Mouse (Mus musculus): ENCODE measurements at regions not wholly inside any gene's neighbourhood (a gene's known extent, or its start where the extent isn't known, plus 50 kb on each side); places are given as distances from the start of the nearest gene placed in this dataset.
"Not testable (repeated sequence)": the region's sequence is repeated elsewhere in the genome, so short reads cannot be mapped to it uniquely, and the experiment has no call there.

DNA sequence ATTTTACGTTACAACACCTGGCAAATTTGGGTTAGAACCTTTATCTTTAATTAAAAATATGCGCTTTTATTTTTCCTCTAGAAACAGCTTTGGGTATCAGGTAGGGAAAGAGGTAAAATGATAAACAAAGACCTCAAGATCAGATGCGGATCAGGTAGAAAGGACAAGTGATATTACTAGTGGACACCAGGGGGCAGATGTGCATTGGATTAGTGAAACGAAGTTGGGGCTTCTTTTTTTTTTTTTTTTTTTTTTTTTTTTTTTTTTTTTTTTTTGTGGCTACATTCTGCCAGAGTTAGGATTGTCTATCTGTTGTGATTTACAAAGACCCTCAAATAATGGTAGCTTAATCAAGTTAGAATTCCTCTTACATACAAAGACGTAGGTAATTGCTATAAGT lies 153.8 kb downstream of the Cd109 start:
- no peak for DNase-seq

DNA sequence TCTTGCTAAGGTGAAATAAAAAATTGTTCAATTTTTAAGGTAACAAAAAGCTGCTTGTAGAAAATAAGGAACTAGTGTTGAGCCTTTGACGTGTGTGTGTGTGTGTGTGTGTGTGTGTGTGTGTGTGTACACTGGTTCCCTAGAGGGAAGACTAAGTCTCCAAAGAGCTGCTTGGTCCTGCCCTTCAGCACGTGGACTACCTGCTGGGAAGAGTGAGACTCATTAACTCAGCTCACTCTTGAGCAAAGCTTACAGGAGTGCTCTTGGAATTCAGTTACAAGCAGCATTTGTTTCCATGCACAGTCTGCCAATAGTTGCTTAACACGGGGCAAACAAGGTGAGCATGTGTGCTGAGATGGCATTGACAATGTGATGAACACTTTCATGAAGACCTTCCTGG lies 158.6 kb downstream of the Cd109 start:
- no peak for DNase-seq

DNA sequence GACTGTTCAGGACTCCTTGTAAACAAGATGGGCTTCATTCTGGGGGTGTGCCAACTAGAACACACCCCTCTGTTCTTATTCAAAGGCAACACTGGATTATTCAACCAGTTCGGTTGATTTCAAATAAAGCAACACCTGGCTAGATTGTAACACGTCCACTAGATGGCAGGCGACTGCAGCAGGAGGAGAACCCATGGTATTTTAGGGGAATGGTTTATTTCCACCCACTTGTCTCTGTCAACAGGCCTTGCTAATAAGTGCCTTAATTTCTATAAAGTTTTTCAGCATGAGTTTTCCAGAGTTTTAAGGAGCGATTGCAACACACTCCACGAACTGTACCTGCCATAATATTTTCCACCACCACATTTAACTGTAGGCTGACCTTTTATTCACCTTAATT lies 160.1 kb downstream of the Cd109 start:
- DNase-seq: peak; percentile 6 to 24

DNA sequence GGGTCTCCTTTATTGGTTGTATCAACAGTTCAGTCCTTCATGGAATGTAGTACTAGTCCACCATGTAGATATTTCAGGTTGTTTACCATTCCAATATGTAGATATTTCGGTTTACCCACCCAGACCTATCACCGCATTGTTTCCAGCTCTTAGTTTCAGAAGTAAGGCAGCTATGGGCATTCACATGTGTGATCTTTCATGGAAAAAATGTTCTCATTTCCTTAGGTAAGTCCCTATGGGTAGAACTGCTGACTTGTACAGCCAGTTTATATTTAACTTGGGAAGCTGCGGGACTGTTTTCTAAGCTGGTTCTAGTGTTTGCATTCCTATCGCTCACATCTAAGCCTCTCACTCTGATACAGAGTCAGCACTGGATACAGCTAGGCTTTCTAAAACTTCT lies 165.2 kb downstream of the Cd109 start:
- DNase-seq: no peak

- DNase-seq: no peak
Measured at GRCm38 (mm10) chr9:78782297-78782696, 167.0 kb downstream of the Cd109 start.

GRCm38 (mm10) chr9:78782860-78783259 lies 167.5 kb downstream of the Cd109 start:
- no peak for DNase-seq

DNA sequence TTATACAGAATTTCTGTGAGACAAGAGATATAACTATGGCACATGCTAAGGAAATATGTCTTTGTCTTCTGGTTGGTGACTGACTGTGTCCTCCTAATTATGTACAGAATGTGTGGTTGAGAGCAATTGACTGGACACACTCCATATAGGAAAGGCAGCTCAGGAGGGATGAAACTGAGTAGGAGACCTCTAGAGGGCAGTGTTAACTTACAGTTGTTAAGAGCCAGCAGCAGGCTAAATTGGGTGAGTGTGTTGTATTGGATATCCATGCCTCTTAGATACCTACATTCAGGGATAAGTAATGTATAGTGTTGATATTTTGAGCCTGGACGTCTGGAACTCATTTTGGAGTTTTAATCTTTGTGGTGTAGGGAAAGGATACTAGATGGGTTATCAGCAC lies 172.5 kb downstream of the Cd109 start:
- no peak for DNase-seq

DNA sequence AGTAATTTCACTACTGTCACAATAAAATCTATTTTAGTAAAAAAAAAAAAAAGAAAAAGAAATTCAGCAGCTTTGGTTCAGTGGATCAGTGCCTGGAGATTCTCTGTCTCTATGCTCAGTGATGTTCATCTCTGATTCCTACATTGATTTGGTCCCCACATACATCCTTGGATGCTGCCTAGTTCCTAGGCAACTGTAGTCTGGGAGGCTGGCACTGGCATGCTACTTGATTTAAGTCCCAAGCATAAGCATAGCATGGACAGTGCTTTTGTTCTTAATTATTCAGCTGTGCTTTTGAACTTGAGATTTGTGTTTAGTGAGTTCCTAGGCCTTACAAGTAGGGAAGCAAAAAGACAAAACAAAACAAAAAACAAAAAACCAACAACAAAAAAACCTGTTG lies 174.4 kb downstream of the Cd109 start:
- DNase-seq: no peak

DNA sequence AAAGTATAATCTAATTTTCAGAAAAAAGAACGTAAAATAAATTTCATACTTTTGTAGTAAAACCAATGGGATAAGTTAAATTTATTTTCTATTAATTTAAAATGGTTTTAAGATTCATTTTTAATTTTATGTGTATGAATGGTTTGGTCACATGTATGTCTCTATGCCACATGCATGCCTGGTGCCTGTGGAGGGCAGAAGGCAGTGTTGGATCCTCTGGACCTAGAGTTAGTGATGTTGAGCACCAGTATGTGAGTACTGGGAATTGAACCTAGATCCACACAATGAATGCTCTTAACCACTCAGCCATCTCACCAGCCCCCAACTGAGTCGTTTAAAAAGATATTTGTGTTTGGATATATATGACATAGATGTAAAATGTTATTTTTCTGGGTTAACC lies 174.8 kb downstream of the Cd109 start:
- DNase-seq: no peak

DNA sequence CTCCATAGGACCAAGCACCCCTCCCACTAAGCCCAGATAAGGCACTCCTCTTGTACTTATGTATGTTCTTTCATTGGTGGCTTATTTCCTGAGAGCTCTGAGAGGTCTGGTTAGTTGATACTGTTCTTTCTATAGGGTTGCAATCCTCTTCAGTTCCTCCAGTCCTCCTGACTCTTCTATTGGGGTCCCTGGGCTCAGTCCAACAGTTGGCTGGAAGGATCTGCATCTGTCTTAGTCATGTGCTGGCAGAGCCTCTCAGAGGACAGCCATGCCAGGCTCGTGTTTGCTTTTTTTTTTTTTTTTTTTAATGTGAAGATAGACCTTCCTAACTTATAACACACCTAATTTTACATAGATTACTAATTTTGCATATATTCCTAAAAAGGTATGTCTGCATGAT lies 180.5 kb downstream of the Cd109 start:
- DNase-seq: no peak

GRCm38 (mm10) chr9:78817221-78817620 lies 201.9 kb downstream of the Cd109 start:
- no peak for DNase-seq

DNA sequence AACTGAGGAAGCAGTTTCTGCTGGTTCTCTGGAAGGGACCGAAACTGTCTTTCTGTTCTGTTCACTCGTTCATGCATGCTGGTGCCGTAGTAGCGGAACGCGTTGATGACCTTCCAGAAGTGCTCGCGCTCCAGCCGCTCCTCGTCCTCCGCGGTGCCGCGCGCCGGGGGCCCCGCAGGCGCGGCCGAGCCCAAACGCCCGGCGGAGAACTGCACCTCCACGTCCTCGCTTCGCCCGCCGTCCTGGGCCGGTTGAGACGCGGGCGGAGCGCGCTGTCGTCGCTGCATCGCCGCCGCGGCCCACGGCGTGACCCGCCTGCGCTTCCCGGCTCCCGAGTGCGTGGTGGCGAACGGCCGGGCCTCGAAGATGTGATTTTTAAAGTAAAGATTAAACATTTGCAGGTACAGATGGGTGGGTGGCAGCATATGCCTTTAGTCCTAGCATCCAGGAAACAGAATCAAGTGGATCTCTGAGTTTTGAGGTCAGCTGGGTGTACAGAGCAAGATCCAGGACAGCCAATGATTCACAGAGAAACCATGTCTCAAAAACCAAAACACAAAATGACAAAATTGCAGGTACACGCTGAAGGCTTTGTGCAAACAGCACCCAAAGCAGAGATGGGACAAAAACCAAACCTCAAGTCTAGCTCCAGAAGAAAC lies 206.3 kb downstream of the Cd109 start:
- not testable (repeated sequence) for DNase-seq

DNA sequence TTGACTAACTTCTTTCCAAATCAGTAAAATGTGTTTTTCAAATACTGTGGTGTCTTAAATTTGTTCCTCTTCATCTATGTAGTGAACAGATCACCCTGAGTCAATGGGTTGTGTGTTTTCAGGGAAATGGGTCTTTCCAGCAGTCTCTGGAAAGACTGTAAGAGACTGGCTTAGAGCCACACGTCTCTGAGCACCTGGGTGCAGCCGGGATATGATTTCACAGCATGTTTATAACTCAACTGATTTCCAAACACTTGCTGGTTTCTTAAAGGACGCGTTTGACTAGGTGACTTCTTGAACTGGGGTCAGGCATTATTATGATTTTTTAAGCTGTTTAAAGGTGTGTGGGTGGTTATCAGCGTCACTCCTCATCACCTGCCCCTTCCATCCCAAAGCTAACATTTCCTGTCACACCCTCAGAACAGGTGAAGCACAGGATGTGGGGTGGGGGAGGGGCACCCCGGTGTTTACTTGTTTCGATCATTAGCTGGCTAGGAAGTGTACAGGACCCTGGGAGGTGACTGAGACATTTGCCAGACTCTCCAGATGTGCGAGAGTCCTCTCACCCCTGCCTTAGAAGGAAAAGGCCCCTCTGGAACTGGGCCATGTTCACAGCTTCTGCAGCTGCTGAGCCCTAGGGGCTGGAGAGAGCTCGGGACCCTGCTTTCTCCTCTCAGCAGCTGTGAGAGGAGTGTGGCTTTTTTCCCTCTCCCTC lies 229.8 kb downstream of the Cd109 start:
- DNase-seq: no peak

DNA sequence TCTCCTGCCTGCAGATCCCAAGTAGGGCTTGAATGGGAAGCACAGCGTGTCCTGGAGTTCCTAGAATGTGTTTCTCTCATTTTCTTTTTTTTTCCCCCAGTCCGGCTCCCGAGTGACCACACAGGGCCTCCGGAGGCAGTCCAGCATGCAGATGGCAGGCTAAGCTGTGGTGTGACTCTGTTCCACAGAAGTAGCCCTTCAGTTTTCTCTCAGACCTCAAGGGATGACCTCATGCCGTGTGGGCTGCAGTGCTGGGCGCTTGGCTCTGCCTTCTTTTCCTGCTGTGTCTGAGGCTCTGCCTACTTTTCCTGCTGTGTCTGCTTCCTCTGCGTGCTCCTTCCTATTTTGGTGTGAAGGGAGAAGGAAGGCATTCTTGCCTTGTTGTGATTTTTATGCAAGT lies 230.8 kb downstream of the Cd109 start:
- DNase-seq: no peak

- DNase-seq: no peak
Measured at GRCm38 (mm10) chr9:78847890-78848563, 232.7 kb downstream of the Cd109 start.

GRCm38 (mm10) chr9:78848564-78848893 lies 233.2 kb downstream of the Cd109 start:
- DNase-seq: not testable (repeated sequence)

GRCm38 (mm10) chr9:78856981-78857380 lies 241.6 kb downstream of the Cd109 start:
- DNase-seq: no peak

DNA sequence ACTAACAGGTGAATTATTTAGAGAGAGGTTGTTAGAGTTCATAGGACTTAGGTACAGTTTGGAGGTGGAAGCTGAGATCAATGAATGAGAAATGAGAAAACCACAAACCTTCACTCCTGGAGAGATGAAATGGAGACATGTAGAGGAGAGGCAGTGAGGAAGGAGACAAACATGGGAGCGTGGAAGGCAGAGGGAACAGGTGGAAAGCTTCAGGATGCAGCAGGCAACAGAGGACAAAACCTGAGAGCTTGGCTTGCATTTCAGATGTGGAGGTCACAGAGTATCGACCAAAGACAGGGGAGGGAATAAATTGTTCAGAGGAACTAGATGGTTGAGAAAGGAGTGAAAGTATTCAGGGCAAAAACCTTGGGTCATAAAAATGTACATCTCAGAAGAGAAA lies 244.6 kb downstream of the Cd109 start:
- DNase-seq: no peak

DNA sequence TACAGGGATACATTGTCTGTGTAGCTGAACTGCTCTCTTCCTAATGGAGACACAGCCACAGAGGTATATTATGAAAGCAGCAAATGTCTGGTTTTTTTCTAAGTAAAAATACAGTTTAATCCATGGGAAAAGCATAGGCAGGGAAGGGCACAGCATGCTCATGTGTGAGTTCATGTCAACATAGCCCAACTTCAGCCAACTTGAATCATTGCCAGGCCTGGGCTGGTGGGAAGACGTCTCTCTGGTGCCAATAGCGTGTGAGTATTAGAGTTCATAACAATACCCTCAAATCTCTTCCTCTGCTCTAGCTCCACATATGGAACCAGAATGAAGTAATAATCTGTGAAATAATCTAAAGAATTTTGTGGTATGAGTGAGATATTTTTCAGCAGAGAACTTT lies 257.2 kb downstream of the Cd109 start:
- no peak for DNase-seq

DNA sequence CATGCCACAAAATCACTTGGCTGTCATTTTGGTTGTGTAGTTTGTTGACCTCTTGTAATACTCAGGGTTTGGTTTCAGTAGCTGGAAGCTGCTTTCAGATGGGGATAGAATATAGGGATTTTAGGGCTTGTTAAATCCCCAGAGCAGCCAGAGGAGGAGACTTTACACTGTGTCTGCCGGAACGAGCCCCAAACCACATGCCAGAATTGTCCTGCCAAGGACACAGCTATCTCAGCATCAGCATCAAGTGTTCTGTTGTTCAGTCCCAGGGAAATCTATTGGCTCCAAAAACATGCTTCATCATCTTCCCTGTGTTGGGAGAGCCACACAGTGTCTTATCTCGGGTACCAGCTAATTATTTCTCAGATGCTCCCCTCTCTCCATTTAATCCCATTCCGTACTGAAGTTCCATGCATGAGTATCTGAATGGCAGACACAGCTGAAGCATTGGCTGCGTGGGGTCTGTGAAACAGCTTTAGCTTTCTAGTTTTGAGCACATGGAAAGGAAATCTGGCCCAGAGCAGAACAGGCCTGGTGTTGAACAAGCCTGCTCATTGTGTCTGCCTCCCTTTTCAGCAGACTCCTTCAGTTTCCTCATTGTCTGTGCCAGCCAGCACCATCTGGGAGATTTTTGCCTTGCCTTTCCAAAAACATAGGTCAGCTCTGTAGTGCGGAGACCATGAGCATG lies 264.8 kb downstream of the Cd109 start:
- DNase-seq: peak; percentile 68 to 70

GRCm38 (mm10) chr9:78880643-78881306 lies 265.4 kb downstream of the Cd109 start:
- no peak for DNase-seq

- DNase-seq: no peak
Measured at GRCm38 (mm10) chr9:78881307-78881790, 266.0 kb downstream of the Cd109 start.

- DNase-seq: no peak
Measured at GRCm38 (mm10) chr9:78903211-78903610, 287.9 kb downstream of the Cd109 start.
